Mouse (Mus musculus) hindbrain, embryonic 12.5 days (tissue): ENCODE measurements around the gene Pik3cb. TPM values are rescaled to one million over a fixed set of nuclear protein-coding genes. Genes with fewer than 3 reads are reported as not detected.

Source experiments
- ATAC-seq: fragments of 200-750 bp; cut with Nextera tagmentation; 2 replicates; pipeline ENCODE4 v1.8.0; 2017; ENCODE audit warnings: moderate TSS enrichment; ENCODE audit not compliant: low FRiP score
- H3K27ac ChIP-seq: fragments of 300-500 bp; sonication (generic); 2 replicates; pipeline ENCODE4 v1.5.1; 2016; ENCODE audit warnings: mild to moderate bottlenecking
- H3K27me3 ChIP-seq: fragments of 300-500 bp; sonication (generic); 2 replicates; pipeline ENCODE4 v1.6.1; 2016; ENCODE audit warnings: mild to moderate bottlenecking
- H3K36me3 ChIP-seq: fragments of 300-500 bp; sonication (generic); 2 replicates; pipeline ENCODE4 v1.6.1; 2016; ENCODE audit warnings: mild to moderate bottlenecking
- H3K4me1 ChIP-seq: fragments of 300-500 bp; sonication (generic); 2 replicates; pipeline ENCODE4 v1.6.1; 2016
- H3K4me2 ChIP-seq: fragments of 300-500 bp; sonication (generic); replicated peaks from 2 replicates; pipeline ENCODE4 v1.6.1; 2016; ENCODE audit warnings: mild to moderate bottlenecking
- H3K4me3 ChIP-seq: fragments of 300-500 bp; sonication (generic); 2 replicates; pipeline ENCODE4 v1.5.1; 2016; ENCODE audit warnings: mild to moderate bottlenecking
- H3K9ac ChIP-seq: fragments of 300-500 bp; sonication (generic); 2 replicates; pipeline ENCODE4 v1.6.1; 2016; ENCODE audit warnings: mild to moderate bottlenecking, moderate library complexity
- H3K9me3 ChIP-seq: fragments of 300-500 bp; sonication (generic); replicated peaks from 2 replicates; pipeline ENCODE4 v1.6.1; 2016; ENCODE audit warnings: mild to moderate bottlenecking
- WGBS: fragments of 180-500 bp; shearing (Covaris S2); methylation state at CpG from one replicate; pipeline ENCODE4 v1.1.7; 2016; 5-methylcytosine and 5-hydroxymethylcytosine counted together
- polyA plus RNA-seq: library from polyadenylated mRNA; unstranded; fragments of >200 nt; fragmentation: Nextera tagmentation; extraction: Ambion mirVana; gene quantifications from 2 replicates; pipeline ENCODE4 v1.2.1, GENCODE M21; 2016

Pik3cb gene
- polyA plus RNA-seq, 1 experiment from 2014 or later = 4.5 TPM

DNA sequence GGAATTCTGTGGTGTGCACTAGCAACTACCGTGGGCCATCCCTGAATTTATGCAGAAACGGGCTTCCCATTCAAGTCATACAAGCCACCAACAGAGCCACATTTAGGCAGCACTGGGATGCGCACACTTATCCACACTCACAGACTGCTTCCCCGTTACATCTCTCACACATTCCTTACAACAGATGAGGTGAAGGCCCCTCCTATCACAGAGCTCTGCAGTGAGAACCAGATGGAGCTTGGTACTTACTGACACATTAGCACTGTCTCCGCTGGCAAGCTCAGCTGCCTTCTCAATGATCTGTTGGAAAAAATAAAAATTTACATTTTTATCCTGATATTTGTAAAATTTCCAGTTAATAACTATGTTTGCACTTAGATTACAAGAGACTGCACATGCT lies 75.1 kb downstream of the Pik3cb start:
- H3K9me3 ChIP-seq = no peaks in the 10 kb centered on the region
- no peaks in the 10 kb centered on the region for H3K27me3 ChIP-seq
- peaks cover 17% of the 10 kb centered on the region; the same call in 1 of the 2 replicates for H3K36me3 ChIP-seq
- no peaks in the 10 kb centered on the region for H3K4me1 ChIP-seq
- ATAC-seq = no peak
- no peak overlapping the region for H3K4me3 ChIP-seq
- WGBS = 83% methylated on average over 5 of the region's 5 CpGs
- H3K9ac ChIP-seq = no peak overlapping the region
- H3K27ac ChIP-seq = no peak overlapping the region
- H3K4me2 ChIP-seq = no peak overlapping the region

DNA sequence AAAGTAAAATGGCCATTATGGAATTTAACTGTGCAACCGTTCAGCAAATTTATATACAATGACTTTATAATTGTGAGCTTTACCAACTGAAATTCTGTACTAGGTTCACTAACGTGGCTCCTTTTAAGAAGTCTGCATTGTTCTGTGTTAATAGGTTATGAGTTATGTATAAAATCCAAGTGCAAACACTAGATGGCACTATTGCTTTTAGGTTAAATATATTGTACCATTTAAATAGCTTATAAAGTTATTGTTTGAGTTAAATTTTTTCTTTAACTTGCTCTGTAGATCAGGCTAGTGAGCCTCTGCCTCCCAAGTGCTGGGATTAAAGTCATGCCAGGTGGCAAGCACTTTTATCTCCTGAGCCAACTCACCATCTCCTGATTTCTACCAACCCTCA lies 76.2 kb downstream of the Pik3cb start:
- Histone ChIP-seq H3K27ac (no peak overlapping the region), H3K4me3 (no peak overlapping the region), H3K4me2 (no peak overlapping the region), H3K9me3 (no peaks in the 10 kb centered on the region), H3K27me3 (no peaks in the 10 kb centered on the region), H3K9ac (no peak overlapping the region), H3K4me1 (no peaks in the 10 kb centered on the region), H3K36me3 (peaks cover 16% of the 10 kb centered on the region)
- ATAC-seq = no peak
- WGBS = 51% methylated on average over 2 of the region's 2 CpGs

DNA sequence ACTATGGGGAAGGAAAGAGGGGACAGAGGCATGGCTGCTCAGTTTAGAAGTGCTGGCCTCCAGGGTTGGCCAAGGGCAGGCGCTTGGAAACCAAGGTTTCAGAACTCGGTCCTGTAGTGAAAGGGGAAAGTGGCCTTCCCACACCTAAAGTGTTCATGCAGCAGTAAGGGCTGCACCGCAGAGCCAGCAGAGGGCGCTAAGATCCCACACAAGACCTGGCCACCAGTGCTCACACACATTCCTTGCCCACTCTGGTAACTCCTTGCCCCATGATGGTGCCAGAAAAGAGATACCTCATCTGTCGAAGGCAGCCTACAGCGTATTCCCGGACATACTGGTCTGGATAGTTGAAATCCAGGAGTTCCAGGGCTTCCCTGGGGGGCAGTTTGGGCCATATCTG lies 77.9 kb downstream of the Pik3cb start:
- no peak overlapping the region for H3K4me2 ChIP-seq
- peaks cover 10% of the 10 kb centered on the region; the same call in 1 of the 2 replicates for H3K36me3 ChIP-seq
- no peak overlapping the region for H3K9ac ChIP-seq
- H3K4me3 ChIP-seq = no peak overlapping the region
- ATAC-seq = peak; percentile 63
- no peak overlapping the region for H3K27ac ChIP-seq
- WGBS = 51% methylated on average over 7 of the region's 7 CpGs
- H3K27me3 ChIP-seq = no peaks in the 10 kb centered on the region
- H3K9me3 ChIP-seq = no peaks in the 10 kb centered on the region
- no peaks in the 10 kb centered on the region for H3K4me1 ChIP-seq

DNA sequence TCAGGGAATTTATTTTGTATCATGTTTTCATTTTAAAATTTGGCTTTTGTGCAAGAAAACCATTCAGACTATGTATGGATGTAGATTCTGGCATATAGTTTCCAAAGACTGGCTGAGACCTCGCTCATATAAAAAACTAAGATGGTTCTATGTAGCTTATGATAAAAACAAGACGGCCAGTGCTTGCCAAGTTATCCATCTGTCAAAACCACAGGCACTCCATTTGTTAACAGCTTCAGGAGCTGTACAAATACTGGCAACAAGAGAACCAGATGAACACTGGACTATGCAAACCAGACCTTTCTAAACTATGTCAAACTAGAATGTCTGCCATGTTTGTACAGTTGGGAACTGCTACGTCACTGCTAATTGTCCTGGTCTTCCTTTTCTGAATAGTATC lies 82.7 kb downstream of the Pik3cb start:
- peaks cover 12% of the 10 kb centered on the region; the same call in 1 of the 2 replicates for H3K36me3 ChIP-seq
- WGBS = 91% methylated on average over 3 of the region's 3 CpGs
- H3K4me3 ChIP-seq = no peak overlapping the region
- H3K4me2 ChIP-seq = no peak overlapping the region
- H3K27me3 ChIP-seq = no peaks in the 10 kb centered on the region
- no peaks in the 10 kb centered on the region for H3K9me3 ChIP-seq
- H3K27ac ChIP-seq = no peak overlapping the region
- ATAC-seq = no peak
- no peaks in the 10 kb centered on the region for H3K4me1 ChIP-seq
- no peak overlapping the region for H3K9ac ChIP-seq

DNA sequence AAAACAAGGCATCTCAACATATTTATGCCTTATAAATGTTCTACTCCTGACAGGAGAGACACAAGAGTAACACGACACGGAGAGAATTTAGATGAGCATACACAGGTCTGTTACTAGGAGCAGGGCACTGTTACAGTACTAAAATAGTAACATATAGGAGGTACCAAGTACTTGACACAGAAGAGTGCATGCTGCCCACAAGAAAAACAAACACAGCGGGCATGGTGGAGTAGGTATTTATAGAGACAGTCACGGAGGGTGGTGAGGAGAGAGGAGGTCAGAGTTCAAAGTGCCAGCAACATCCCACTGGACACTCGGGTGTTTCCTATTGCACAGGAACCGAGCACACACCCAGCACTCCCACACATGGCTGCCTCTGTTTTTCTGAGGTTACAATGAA lies 90.7 kb downstream of the Pik3cb start:
- Histone ChIP-seq H3K4me3 (no peak overlapping the region), H3K9me3 (no peaks in the 10 kb centered on the region), H3K36me3 (peaks cover 5% of the 10 kb centered on the region; the same call in 1 of the 2 replicates), H3K27me3 (no peaks in the 10 kb centered on the region), H3K4me1 (no peaks in the 10 kb centered on the region), H3K27ac (no peak overlapping the region), H3K9ac (no peak overlapping the region), H3K4me2 (no peak overlapping the region)
- WGBS = 67% methylated on average over 6 of the region's 6 CpGs
- ATAC-seq = no peak

DNA sequence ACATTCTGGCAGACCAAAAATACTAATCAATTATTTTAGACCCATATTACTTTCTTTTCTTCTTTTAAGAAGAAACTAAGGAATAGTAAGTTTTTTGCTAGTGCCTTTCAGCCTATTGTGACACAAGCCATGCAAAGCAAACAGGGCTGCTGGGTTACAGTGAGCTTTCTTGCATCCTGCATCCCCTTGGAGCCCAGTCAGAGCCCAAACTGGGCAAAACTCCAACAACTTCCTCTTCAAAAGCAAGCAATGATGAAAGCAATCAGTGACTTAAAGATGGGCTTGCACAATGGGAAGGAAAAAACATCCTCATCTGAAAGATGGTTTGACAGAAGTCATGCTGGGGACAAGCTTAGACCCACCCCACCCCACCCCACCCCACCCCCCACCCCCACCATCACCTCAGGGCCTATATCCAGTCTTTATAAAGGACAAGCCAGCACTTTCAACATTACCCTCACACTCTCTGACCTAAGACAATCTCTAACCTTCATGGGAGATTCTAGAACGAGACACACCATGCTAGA lies 91.6 kb downstream of the Pik3cb start:
- 77% methylated on average over 1 of the region's 1 CpGs for WGBS
- H3K27ac ChIP-seq = no peak overlapping the region

DNA sequence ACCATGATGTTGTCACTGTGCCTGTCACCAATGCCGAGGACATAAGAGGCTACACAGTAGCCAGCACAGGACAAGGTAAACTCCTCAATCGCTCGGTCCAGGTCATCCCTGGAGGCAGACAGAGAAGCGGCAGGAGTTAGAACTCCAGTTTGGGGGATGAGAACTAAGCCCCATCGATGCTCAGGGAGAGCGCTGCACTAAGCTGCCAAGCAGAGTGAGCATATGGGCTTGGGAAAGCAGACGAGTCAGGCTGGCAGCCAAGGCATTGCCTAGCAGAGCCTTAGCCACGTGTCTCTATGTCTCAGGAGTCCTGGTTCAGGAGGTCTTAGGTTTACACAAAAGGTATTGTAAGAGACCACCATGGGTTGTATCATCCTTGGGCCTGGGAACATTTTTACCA lies 95.7 kb downstream of the Pik3cb start:
- Histone ChIP-seq H3K4me3 (no peak overlapping the region), H3K36me3 (peaks cover 12% of the 10 kb centered on the region; the same call in 1 of the 2 replicates)
- WGBS = 93% methylated on average over 8 of the region's 8 CpGs

More for the DNA sequence above, 91.6 kb downstream of the Pik3cb start:
- no peak overlapping the region for H3K4me2 ChIP-seq
- H3K4me3 ChIP-seq = no peak overlapping the region
- H3K4me1 ChIP-seq = no peaks in the 10 kb centered on the region
- no peaks in the 10 kb centered on the region for H3K9me3 ChIP-seq
- H3K27me3 ChIP-seq = no peaks in the 10 kb centered on the region
- no peak for ATAC-seq
- H3K36me3 ChIP-seq = no peaks in the 10 kb centered on the region; the same call in 1 of the 2 replicates
- H3K9ac ChIP-seq = no peak overlapping the region

DNA sequence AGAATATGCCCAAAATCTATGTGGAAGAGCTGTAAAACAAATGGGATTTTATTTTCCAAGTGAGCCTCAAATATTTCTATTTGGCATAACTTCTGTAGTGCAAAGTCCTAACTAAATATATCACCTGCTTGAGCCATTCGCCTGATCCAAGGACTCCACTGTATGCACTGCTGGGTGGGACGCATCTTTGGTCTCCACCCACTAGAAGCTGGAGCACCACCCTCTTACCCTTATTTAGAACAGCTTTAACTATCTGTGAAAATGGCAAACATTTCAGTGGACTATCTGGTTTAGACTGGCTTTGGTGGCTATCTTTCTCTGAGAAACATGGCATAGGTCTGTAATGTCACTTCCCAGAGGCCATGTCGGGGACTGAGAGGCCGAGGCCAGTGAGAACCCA lies 97.8 kb downstream of the Pik3cb start:
- Histone ChIP-seq H3K4me3 (no peak overlapping the region), H3K9ac (no peak overlapping the region), H3K4me2 (no peak overlapping the region), H3K27me3 (no peaks in the 10 kb centered on the region), H3K36me3 (peaks cover 16% of the 10 kb centered on the region), H3K4me1 (no peaks in the 10 kb centered on the region), H3K27ac (no peak overlapping the region), H3K9me3 (no peaks in the 10 kb centered on the region)
- ATAC-seq = no peak
- 95% methylated on average over 4 of the region's 4 CpGs for WGBS

More for the DNA sequence above, 95.7 kb downstream of the Pik3cb start:
- Histone ChIP-seq H3K4me2 (no peak overlapping the region), H3K9me3 (no peaks in the 10 kb centered on the region), H3K9ac (no peak overlapping the region), H3K27ac (no peak overlapping the region), H3K4me1 (no peaks in the 10 kb centered on the region), H3K27me3 (no peaks in the 10 kb centered on the region)
- no peak for ATAC-seq

DNA sequence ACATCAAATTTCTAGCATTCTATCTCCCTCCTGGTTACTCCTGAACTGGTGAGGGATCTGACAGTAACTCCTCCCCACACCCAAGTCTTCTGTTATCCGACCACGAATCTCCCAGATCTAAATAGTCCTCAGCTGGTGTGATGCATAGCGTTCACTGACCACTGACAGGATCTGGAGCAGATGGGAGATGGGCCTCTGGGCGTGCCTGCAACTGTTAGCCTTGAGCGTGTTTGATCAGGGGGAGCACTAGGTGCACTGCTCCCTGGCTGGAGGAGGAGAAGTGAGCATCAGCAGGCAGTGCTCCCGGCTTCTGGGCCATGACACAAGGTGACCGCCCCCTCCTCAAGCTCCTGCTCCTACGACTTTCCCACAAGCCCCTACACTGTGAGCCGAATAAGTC lies 98.4 kb downstream of the Pik3cb start:
- 78% methylated on average over 9 of the region's 9 CpGs for WGBS
- Histone ChIP-seq H3K27me3 (no peaks in the 10 kb centered on the region), H3K36me3 (peaks cover 16% of the 10 kb centered on the region), H3K4me1 (no peaks in the 10 kb centered on the region), H3K9ac (no peak overlapping the region), H3K4me3 (no peak overlapping the region), H3K27ac (no peak overlapping the region), H3K4me2 (no peak overlapping the region), H3K9me3 (no peaks in the 10 kb centered on the region)
- ATAC-seq = no peak

DNA sequence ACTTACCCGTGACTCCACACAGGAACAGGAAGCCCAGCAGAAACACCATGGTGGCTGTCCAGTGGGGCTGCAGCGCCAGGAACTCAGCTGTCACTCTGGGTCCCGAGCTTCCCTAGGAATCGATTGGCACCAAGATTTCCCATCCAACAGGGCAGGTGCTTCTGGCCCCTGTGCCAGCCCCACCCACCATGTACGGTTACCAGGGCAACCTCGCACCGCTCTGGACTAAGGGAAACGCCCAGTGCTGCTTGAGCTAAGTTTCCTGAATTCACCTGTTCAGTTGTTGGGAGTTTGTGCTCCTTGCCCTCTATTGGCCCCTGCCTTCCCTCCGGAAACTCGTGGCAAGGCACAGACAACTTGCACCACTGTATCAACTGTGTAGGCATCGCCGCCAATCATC lies 104.8 kb downstream of the Pik3cb start, which contains the start of gene Gm1123:
Gene Gm1123 (minus strand): TSS at position 141 of the 400 bp plus-strand sequence.
- 87% methylated on average over 12 of the region's 12 CpGs for WGBS
- no peak within 1 kb of the TSS for H3K4me3 ChIP-seq
- no peak within 1 kb of the TSS for H3K9ac ChIP-seq
- H3K9me3 ChIP-seq = no peaks in the 10 kb centered on the region
- no peak within 1 kb of the TSS for H3K27ac ChIP-seq
- H3K4me2 ChIP-seq = no peak within 1 kb of the TSS
- no peaks in the 10 kb centered on the region for H3K27me3 ChIP-seq
- H3K4me1 ChIP-seq = no peaks in the 10 kb centered on the region
- no peak for ATAC-seq
- peaks cover 10% of the 10 kb centered on the region for H3K36me3 ChIP-seq

DNA sequence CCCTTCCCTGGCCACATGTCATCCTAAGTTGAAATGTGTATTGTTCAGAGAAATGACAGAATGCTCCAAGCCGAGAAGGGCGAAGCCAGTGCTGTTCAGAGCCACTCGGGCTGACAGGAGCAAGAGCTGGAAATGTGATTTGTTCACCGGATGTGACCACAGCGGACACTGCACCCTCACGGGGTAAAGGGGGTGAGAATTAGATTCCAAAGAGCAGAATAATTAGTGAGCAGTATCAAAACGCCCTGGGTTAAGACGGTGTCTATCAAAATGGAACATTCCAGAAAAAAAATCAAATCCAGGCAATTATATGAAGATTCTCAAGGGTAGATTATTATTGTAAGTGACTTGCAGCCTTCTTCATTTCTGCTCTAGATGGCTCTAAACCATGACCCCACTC lies 106.3 kb downstream of the Pik3cb start:
- no peak overlapping the region for H3K9ac ChIP-seq
- H3K4me1 ChIP-seq = no peaks in the 10 kb centered on the region
- 81% methylated on average over 8 of the region's 8 CpGs for WGBS
- no peak overlapping the region for H3K27ac ChIP-seq
- H3K4me2 ChIP-seq = no peak overlapping the region
- H3K27me3 ChIP-seq = no peaks in the 10 kb centered on the region
- H3K4me3 ChIP-seq = no peak overlapping the region
- ATAC-seq = no peak
- H3K36me3 ChIP-seq = no peaks in the 10 kb centered on the region; the same call in 1 of the 2 replicates
- H3K9me3 ChIP-seq = no peaks in the 10 kb centered on the region

DNA sequence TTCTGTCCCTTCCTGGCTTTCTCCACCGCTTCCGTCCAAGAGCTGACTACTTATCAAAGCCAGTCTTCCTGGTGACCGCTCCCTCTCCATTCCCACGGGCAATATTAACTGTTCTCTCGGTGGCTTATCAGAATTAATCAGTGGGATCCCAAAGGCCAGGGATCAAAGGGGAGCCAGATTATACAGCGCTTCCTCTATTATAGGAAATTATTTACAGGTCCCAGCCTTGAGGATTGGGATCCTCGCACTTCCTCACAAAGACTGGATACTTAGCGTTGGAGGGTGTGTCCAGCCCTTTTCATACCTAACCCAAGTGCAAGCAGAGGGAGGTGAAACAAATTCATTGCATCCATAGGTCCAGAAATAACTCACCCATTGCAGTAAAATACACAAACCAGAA lies 108.4 kb downstream of the Pik3cb start:
- Histone ChIP-seq H3K4me2 (no peak overlapping the region), H3K9ac (no peak overlapping the region), H3K36me3 (no peaks in the 10 kb centered on the region), H3K4me1 (no peaks in the 10 kb centered on the region), H3K27ac (no peak overlapping the region), H3K4me3 (no peak overlapping the region), H3K9me3 (no peaks in the 10 kb centered on the region), H3K27me3 (no peaks in the 10 kb centered on the region)
- WGBS = 83% methylated on average over 8 of the region's 8 CpGs
- no peak for ATAC-seq

DNA sequence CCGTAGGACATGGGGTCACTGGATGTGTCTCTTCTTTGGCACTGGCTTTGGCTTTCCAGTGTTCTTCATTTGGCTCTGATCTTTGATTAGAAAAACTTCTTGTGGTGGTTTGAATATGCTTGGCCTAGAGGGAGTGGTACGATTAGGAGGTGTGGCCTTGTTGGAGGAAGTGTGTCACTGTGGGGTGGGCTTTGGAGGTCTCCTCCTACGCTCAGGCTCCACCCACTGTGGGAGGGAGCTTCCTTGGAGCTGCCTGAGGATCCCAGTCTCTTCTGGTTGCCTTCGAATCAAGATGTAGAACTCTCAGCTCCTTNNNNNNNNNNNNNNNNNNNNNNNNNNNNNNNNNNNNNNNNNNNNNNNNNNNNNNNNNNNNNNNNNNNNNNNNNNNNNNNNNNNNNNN lies 118.7 kb downstream of the Pik3cb start:
- ATAC-seq = no peak
- 87% methylated on average over 4 of the region's 4 CpGs for WGBS

More for the DNA sequence above, 118.7 kb downstream of the Pik3cb start:
- no peak overlapping the region for H3K27ac ChIP-seq
- no peak overlapping the region for H3K4me3 ChIP-seq
- no peak overlapping the region for H3K4me2 ChIP-seq
- H3K27me3 ChIP-seq = no peaks in the 10 kb centered on the region
- no peaks in the 10 kb centered on the region for H3K4me1 ChIP-seq
- H3K9me3 ChIP-seq = no peaks in the 10 kb centered on the region
- no peaks in the 10 kb centered on the region for H3K36me3 ChIP-seq
- H3K9ac ChIP-seq = no peak overlapping the region
